Mouse (Mus musculus) cortical plate, adult 2 months (tissue): ENCODE measurements at regions not wholly inside any gene's neighbourhood (a gene's known extent, or its start where the extent isn't known, plus 50 kb on each side); places are given as distances from the start of the nearest gene placed in this dataset.

Experiments used
- CTCF ChIP-seq: fragments of 200-500 bp; IDR thresholded peaks from 2 replicates; pipeline ENCODE4 v1.5.1; 2011; ENCODE audit warnings: mild to moderate bottlenecking, control low read depth, low read length; ENCODE audit not compliant: insufficient read depth; ENCODE audit errors: extremely low read depth
- POLR2A ChIP-seq: fragments of 200-500 bp; IDR thresholded peaks from 2 replicates; pipeline ENCODE4 v1.6.1; 2011; ENCODE audit warnings: mild to moderate bottlenecking, low read length, control low read depth; ENCODE audit not compliant: insufficient read depth; ENCODE audit errors: extremely low read depth

GRCm38 (mm10) chr13:101478608-101479296 lies 289.3 kb downstream of the Pik3r1 start:
- TF ChIP-seq POLR2A (no peak), CTCF (no peak)
